Mouse (Mus musculus): Measurements from ENCODE around the gene Ccdc190.

GRCm38 (mm10) chr1:169919211-169919610 lies 9.2 kb upstream of the Ccdc190 start:
- TF ChIP-seq CTCF (IDR thresholded peaks at IDR 0.05; ENCODE audit: low read depth, low read length) (peak; percentile 53), POLR2A (IDR thresholded peaks at IDR 0.05; ENCODE audit: borderline replicate concordance, low read depth, low read length) (no peak)
